Mouse (Mus musculus) adrenal gland, adult (tissue): ENCODE results near the gene Atp6v1g2.

Experiments
- DNase-seq, 2 experiments: peaks; one replicate each; pipeline ENCODE4 v3.0.0; 2022 to 2023; ENCODE audit warnings: low spot score in 1 of 2; ENCODE audit not compliant: inconsistent age in 2 of 2

The Atp6v1g2 gene

DNA sequence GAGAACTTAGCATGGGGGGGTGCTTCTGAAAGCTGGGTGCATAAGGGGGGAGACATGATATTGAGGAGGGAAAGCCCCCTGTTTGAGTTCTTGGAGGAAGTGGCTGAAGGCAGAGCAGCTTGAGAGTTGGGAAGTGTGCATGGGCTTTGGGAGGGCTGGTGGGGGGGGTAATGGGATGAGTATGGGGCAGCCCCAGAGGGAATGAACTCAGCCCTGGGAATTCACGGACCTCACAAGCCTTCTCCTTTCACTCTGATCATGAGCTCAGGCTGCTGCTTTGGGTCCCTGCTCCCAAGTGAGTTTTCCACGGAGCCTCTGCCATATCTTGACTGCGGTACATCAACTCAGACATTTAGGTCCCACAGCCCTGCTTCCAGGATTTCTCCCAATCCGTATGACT is 31.0 kb upstream of the Atp6v1g2 start:
- no peak for DNase-seq

GRCm38 (mm10) chr17:35204494-35205379 is 28.7 kb upstream of the Atp6v1g2 start, which contains the start of gene Lta:
Gene Lta, minus strand, starts transcription at chr17:35205351.
- no peak for DNase-seq

DNA sequence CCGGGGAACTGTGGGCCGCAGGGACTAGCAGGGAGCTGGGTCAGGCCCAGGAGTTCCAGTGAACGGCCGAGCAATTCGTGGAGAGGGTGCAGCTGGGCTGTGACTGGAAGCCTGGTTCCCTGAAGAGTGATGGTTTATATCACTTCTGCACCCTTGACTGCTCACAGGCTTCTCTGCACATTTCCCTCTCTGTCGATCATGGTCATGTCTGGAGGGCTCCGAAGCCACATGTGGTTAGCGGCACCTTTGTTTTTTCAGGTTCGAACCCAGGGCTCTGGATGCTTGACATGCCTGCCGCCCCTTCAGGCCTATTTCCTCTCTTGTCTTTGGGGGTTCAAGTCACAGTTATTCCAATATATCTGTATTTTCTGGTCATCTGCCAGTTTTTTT is 28.1 kb upstream of the Atp6v1g2 start:
- no peak for DNase-seq

DNA sequence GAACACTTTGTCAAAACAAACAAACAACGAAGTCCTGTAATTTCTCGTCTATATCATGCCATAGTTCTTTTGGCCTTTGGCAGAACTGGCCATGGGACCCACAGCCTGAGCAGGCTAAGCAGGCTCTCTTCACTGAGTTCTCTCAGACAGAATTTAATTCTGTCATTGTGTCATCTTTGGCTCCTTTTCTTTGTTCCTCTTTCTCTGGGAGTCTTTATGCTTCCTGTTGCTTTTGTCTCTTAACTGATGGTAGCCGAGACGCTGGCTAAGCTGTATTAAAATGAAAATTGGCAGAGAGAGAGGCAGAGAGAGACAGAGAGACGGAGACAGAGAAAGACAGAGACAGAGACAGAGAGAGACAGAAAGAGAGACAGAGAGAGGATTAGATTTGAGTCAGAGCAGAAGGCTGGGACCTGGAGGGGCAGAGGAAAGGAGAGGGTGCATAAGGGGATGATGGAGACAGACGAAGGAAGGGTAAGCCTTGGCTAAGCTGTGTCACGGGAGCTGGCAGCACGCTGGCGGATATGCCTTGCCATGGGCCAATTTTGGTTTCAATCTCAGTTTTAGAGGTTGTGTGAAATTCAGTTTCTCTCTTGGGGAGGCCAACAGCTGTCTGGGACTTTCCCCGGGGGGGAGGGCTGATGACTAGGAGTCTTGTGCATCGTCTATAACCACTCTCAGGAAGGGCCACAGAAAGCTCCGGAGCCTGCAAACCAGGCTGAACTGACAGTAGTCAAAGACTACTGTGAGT is 23.5 kb upstream of the Atp6v1g2 start:
- DNase-seq, result no peak

DNA sequence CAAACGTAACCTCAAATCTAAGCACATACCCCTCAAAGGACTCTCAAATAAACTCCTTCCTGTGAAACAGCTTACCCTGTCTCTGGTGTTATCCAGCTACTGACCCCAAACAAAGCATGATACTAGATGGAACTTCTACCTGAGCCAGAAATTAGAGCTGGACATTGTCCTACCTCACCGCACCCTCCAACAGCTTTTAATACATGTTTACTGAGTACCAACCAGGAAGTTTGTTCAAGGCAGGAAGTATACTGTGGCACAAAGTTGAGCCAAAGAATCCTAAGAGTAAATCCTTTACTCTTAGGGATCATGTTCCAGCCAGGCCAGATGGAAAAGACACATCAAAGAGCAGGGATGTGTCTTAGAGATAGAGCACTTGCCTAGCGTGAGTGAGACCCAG is 22.9 kb upstream of the Atp6v1g2 start:
- no peak for DNase-seq

GRCm38 (mm10) chr17:35213071-35213470 is 20.4 kb upstream of the Atp6v1g2 start:
- DNase-seq, result no peak

- peak; percentile 43 to 72 for DNase-seq
Measured at GRCm38 (mm10) chr17:35218516-35219193, 14.8 kb upstream of the Atp6v1g2 start.

DNA sequence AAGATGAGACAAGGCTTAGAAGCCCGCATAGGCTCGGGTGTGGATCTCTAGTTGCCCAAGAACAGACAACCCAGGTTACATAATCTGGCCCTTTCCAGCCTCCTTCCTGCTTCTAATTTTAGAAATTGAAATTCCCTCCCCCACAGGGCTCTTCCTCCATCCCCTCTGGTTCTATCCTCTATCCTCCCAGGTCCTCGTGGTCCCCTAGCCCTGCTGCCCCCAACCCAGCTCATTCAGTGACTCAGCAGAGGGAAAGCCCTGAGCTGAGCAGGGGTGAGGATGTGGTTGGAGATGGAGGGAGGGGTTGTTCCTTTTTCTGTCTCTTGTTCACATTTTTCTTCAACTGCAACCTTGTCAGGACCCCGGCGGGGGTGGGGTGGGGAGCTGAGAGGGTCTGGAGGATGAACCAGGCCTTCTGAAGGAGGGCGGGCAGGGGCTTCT is 13.8 kb upstream of the Atp6v1g2 start:
- DNase-seq, result peak in 1 of 2 experiments; percentile 60

GRCm38 (mm10) chr17:35220156-35220952 is 13.1 kb upstream of the Atp6v1g2 start, which contains the start of gene Gm16181:
Gene Gm16181, plus strand, starts transcription at chr17:35220834.
- DNase-seq, result peak in 1 of 2 experiments; percentile 39

- no peak for DNase-seq
Measured at GRCm38 (mm10) chr17:35222299-35222698, 11.2 kb upstream of the Atp6v1g2 start.

GRCm38 (mm10) chr17:35224641-35225040 is 8.8 kb upstream of the Atp6v1g2 start:
- DNase-seq, result no peak

DNA sequence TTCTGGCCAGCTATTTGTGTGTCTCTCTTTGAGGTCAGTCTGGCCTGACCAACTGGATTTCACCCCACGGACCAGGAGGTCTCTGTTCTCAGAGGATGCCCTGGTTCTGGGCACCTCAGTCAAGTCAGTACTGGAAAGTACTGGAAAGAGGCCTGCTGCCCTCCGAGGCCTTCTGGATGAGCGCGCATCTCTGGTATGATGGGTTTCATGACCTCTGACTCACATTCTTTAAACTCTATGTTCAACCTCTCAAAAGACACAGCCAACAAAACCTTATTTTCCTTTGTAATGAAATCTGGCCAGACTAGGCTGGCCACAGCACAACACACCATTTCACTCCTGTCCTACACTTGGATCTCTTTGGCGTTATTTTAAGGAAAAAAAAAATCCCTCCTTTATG is 8.0 kb upstream of the Atp6v1g2 start:
- DNase-seq, result peak in 1 of 2 experiments; percentile 42

- DNase-seq, result peak in 1 of 2 experiments; percentile 64
Measured at GRCm38 (mm10) chr17:35226561-35227046, 6.9 kb upstream of the Atp6v1g2 start.

- DNase-seq, result peak; percentile 28 to 74
Measured at GRCm38 (mm10) chr17:35231022-35231421, 2.4 kb upstream of the Atp6v1g2 start.

GRCm38 (mm10) chr17:35232043-35232442 is 1.4 kb upstream of the Atp6v1g2 start:
- peak; percentile 82 to 95 for DNase-seq

DNA sequence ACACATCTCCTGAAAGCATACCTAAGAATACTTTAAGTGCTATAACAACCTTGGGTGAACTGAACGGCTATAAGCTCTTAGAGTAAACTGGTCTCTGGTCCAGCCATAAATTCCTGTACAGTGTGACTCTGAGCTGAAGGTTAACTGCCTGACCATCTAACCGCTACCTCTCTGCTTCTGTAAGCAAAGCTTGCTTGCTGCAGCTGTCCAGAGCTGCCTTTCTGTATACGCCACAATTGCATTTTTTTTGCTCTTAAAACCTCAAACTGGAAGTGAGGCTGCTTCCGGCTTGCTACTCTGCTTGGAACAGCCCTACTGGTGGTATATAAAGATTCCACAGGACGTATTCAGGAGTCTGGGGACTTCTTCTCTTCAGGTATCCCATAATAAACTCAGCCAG is 801 bp upstream of the Atp6v1g2 start:
- DNase-seq, result peak in 1 of 2 experiments; percentile 49

GRCm38 (mm10) chr17:35234090-35234489 is 630 bp downstream of the Atp6v1g2 start:
- DNase-seq, result peak; percentile 17 to 49

DNA sequence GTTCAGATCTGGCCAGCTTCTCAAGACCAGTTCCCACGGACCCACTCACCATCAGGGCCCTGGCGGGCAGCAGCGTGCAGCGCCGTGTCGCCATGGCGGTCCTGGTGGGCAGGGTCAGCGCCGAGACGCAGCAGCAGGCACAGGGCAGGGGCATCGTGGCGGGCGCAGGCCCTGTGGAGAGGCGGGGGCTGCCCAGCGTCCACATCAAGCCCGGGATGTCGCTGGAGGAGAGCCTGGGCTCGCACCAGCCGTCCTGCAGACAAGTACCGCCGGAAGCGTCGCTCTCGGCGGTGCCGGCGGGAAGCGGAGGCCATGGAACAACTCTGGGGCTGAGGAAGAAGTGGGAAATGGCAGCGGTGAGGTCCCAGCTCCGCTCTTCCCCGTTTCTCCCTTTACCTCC is 1.4 kb downstream of the Atp6v1g2 start:
- DNase-seq, result peak; percentile 70 to 87

GRCm38 (mm10) chr17:35235614-35236389 is 2.3 kb downstream of the Atp6v1g2 start, which contains the start of gene Nfkbil1:
Gene Nfkbil1, minus strand, starts transcription at chr17:35235792.
- DNase-seq, result peak; percentile 94 to 97
